Mouse (Mus musculus) cortical plate, adult 2 months (tissue): ENCODE measurements at regions not wholly inside any gene's neighbourhood (a gene's known extent, or its start where the extent isn't known, plus 50 kb on each side); places are given as distances from the start of the nearest gene placed in this dataset.

Experiments
- H3K27ac ChIP-seq: fragments of 200-500 bp; 2 replicates; pipeline ENCODE4 v1.5.1; 2012; ENCODE audit warnings: low read length, control low read depth, inconsistent platforms; ENCODE audit not compliant: insufficient read depth
- H3K4me1 ChIP-seq: fragments of 200-500 bp; 2 replicates; pipeline ENCODE4 v1.6.1; 2011; ENCODE audit warnings: low read length; ENCODE audit not compliant: control insufficient read depth, insufficient read depth
- H3K4me3 ChIP-seq: fragments of 200-500 bp; 2 replicates; pipeline ENCODE4 v1.5.1; 2011; ENCODE audit warnings: mild to moderate bottlenecking, low read length, control low read depth; ENCODE audit not compliant: insufficient read depth
- CTCF ChIP-seq: fragments of 200-500 bp; IDR thresholded peaks from 2 replicates; pipeline ENCODE4 v1.5.1; 2011; ENCODE audit warnings: mild to moderate bottlenecking, control low read depth, low read length; ENCODE audit not compliant: insufficient read depth; ENCODE audit errors: extremely low read depth
- POLR2A ChIP-seq: fragments of 200-500 bp; IDR thresholded peaks from 2 replicates; pipeline ENCODE4 v1.6.1; 2011; ENCODE audit warnings: mild to moderate bottlenecking, low read length, control low read depth; ENCODE audit not compliant: insufficient read depth; ENCODE audit errors: extremely low read depth

- Histone ChIP-seq H3K27ac (no peak overlapping the region), H3K4me1 (no peaks in the 10 kb centered on the region), H3K4me3 (no peak overlapping the region)
- TF ChIP-seq CTCF (no peak), POLR2A (no peak)
Observed at GRCm38 (mm10) chr10:116686741-116687140, 105.4 kb upstream of the Cnot2 start.

- Histone ChIP-seq H3K4me1 (no peaks in the 10 kb centered on the region), H3K4me3 (no peak overlapping the region), H3K27ac (no peak overlapping the region)
- no peak for TF ChIP-seq CTCF
- no peak for TF ChIP-seq POLR2A
Observed at GRCm38 (mm10) chr10:116683374-116683773, 102.1 kb upstream of the Cnot2 start.

- Histone ChIP-seq H3K27ac (no peak overlapping the region), H3K4me1 (no peaks in the 10 kb centered on the region), H3K4me3 (no peak overlapping the region)
- no peak for TF ChIP-seq CTCF
- no peak for TF ChIP-seq POLR2A
Observed at GRCm38 (mm10) chr10:116678950-116679735, 97.8 kb upstream of the Cnot2 start.

GRCm38 (mm10) chr10:116677949-116678348 is 96.6 kb upstream of the Cnot2 start:
- Histone ChIP-seq H3K4me1 (no peaks in the 10 kb centered on the region), H3K4me3 (no peak overlapping the region), H3K27ac (no peak overlapping the region)
- no peak for TF ChIP-seq POLR2A
- no peak for TF ChIP-seq CTCF

GRCm38 (mm10) chr10:116675171-116675570 is 93.9 kb upstream of the Cnot2 start:
- TF ChIP-seq POLR2A (no peak), CTCF (no peak)
- Histone ChIP-seq H3K4me1 (no peaks in the 10 kb centered on the region), H3K27ac (no peak overlapping the region), H3K4me3 (no peak overlapping the region)

GRCm38 (mm10) chr10:116674348-116674747 is 93.0 kb upstream of the Cnot2 start:
- no peaks in the 10 kb centered on the region for H3K4me1 ChIP-seq
- TF ChIP-seq CTCF (no peak), POLR2A (no peak)
- no peak overlapping the region for H3K4me3 ChIP-seq
- no peak overlapping the region for H3K27ac ChIP-seq

- no peak overlapping the region for H3K4me3 ChIP-seq
- TF ChIP-seq CTCF: no peak
- H3K4me1 ChIP-seq: no peaks in the 10 kb centered on the region
- H3K27ac ChIP-seq: no peak overlapping the region
Observed at GRCm38 (mm10) chr10:116658162-116658962, 77.1 kb upstream of the Cnot2 start.

GRCm38 (mm10) chr10:116655891-116656290 is 74.6 kb upstream of the Cnot2 start:
- Histone ChIP-seq H3K27ac (no peak overlapping the region), H3K4me1 (no peaks in the 10 kb centered on the region), H3K4me3 (no peak overlapping the region)
- no peak for TF ChIP-seq POLR2A
- TF ChIP-seq CTCF: no peak

- no peak for TF ChIP-seq POLR2A
- TF ChIP-seq CTCF: no peak
- Histone ChIP-seq H3K4me3 (no peak overlapping the region), H3K4me1 (no peaks in the 10 kb centered on the region), H3K27ac (no peak overlapping the region)
Observed at GRCm38 (mm10) chr10:116655018-116655807, 73.9 kb upstream of the Cnot2 start.
